Mouse (Mus musculus) heart, postnatal 25 days (tissue): ENCODE data around the gene Unc93a2. TPM values are rescaled to one million over a fixed set of nuclear protein-coding genes. Genes with fewer than 3 reads are reported as not detected.
"Not testable (repeated sequence)": the region's sequence is repeated elsewhere in the genome, so short reads cannot be mapped to it uniquely, and the experiment has no call there.

Experiments used
- DNase-seq: peaks from one replicate; pipeline ENCODE4 v3.0.0; 2022; ENCODE audit warnings: low spot score
- intact Hi-C: fragments of 180-260 bp; cut with DNase I; formaldehyde crosslinking; loops from one replicate; pipeline ENCODE4 v1.15.1; 2025
- total RNA-seq, 2 experiments: library from RNA; stranded (reverse); gene quantifications; 2 replicates each; pipeline ENCODE4 v1.2.3; 2021

Unc93a2 gene
- total RNA-seq = not detected

GRCm38 (mm10) chr17:7385364-7385763 is at the start of gene Unc93a2:
Gene Unc93a2, minus strand, starts transcription at chr17:7385464.
- intact Hi-C loops = not testable (repeated sequence)

DNA sequence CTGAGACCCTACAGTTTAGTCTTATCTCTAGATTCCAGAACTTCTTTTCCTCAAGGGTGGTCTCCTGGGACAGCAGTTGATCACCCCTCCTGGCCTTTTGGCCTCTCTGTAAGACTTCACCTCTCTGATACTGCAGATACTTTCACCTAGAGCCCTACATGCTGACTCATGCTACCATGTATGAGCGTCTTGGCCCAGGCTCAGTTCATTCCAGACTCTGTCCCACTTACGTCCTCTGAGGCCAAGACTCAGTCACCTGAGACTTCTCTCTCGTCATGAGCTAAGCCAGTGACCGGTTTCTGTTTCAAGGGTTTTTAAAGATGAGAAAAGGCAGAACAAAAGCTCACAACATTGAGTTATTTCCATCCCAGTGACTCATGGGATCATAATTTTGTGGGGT is 48.9 kb upstream of the Unc93a2 start:
- intact Hi-C loops, DNase-seq: not testable (repeated sequence)

More at GRCm38 (mm10) chr17:7385364-7385763, at the start of gene Unc93a2:
- DNase-seq = not testable (repeated sequence)

- intact Hi-C loops, DNase-seq: not testable (repeated sequence)
Measured at GRCm38 (mm10) chr17:7430210-7430631, 45.0 kb upstream of the Unc93a2 start.

DNA sequence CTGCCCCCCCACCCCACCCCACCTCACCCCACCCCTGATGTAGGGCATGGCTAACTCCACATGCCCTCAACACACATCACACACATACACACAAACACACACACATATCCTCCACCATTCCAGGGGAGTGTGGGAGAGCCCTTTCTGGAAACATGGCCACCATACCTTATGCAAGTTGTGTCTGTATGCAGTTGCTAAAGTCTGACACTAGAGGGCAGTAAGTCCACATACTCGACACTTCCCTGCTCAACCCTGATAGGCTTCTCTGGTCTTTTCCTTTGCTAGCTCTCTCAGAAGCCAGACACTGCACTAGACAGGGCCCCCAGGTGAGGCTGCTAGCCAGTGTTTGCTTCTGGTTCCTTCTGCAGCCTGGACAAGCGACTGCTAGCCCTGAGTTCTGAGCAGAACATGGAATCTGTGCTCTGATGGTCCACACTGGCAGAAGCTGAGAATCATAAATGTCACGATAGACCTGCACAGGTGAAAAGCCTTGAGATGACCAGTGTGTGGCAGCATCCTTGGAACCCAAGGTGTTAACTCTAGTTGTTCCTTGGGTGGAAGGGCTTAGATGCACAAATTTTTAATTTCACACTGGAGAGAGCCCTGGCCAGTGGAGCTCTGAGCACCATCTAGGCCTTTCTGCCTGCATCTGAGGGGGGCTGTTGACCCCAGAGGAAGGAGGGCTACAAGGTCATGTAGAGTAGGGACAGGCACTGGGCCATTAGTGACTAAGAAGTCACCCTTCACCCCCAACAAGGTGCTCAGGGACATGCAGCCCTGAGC is 35.1 kb upstream of the Unc93a2 start:
- intact Hi-C loops, DNase-seq: not testable (repeated sequence)

GRCm38 (mm10) chr17:7414601-7415310 is 29.5 kb upstream of the Unc93a2 start:
- DNase-seq, intact Hi-C loops: not testable (repeated sequence)

GRCm38 (mm10) chr17:7413336-7413735 is 28.1 kb upstream of the Unc93a2 start:
- DNase-seq, intact Hi-C loops: not testable (repeated sequence)

- intact Hi-C loops, DNase-seq: not testable (repeated sequence)
Measured at GRCm38 (mm10) chr17:7399770-7400169, 14.5 kb upstream of the Unc93a2 start.

- intact Hi-C loops, DNase-seq: not testable (repeated sequence)
Measured at GRCm38 (mm10) chr17:7398198-7398847, 13.1 kb upstream of the Unc93a2 start.

DNA sequence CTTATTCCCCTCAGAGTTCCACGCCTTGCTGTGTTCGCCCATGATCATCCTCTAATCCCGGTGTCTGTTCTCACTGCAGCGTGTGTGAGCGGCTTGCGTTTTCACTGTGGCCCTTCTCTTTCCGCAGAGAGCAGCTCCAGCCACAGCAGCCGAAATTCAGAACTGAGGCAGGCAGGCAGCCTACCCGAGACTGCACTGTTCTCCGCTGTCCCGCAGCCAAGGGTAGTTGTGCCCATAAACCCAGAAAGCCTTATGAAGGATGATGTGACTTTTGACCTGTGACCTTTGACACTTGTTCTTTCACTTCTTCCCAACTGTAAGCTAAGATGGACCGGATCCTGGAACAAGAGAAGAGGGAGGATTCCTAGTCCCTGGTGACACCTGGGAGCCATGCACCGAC is 11.8 kb upstream of the Unc93a2 start:
- DNase-seq, intact Hi-C loops: not testable (repeated sequence)

GRCm38 (mm10) chr17:7396288-7396687 is 11.0 kb upstream of the Unc93a2 start:
- intact Hi-C loops = not testable (repeated sequence)

GRCm38 (mm10) chr17:7395671-7396070 is 10.4 kb upstream of the Unc93a2 start:
- intact Hi-C loops, DNase-seq: not testable (repeated sequence)

More at GRCm38 (mm10) chr17:7396288-7396687, 11.0 kb upstream of the Unc93a2 start:
- not testable (repeated sequence) for DNase-seq

- DNase-seq, intact Hi-C loops: not testable (repeated sequence)
Measured at GRCm38 (mm10) chr17:7395116-7395515, 9.9 kb upstream of the Unc93a2 start.

DNA sequence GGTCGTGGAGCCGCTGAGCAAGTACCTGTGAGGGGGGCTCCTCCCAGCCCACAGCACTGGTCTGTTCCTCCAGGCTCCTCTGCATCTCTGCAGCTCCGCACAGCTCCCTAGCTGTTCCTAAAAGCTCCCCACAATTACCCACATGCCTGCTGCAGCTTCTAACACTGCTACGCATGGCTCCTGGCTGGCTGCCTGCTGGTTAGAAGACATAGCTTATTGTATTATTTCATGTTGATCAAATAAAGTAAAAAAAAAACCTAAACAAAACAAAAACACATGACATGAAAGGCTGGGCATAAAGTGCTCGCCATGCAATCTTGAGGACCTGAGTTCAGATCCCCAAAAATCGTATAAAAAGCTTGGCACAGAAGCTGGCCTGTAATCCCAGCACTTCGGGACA is 4.6 kb upstream of the Unc93a2 start:
- intact Hi-C loops, DNase-seq: not testable (repeated sequence)

GRCm38 (mm10) chr17:7388958-7389356 is 3.7 kb upstream of the Unc93a2 start:
- DNase-seq, intact Hi-C loops: not testable (repeated sequence)

GRCm38 (mm10) chr17:7388341-7388957 is 3.2 kb upstream of the Unc93a2 start:
- DNase-seq, intact Hi-C loops: not testable (repeated sequence)

- intact Hi-C loops, DNase-seq: not testable (repeated sequence)
Measured at GRCm38 (mm10) chr17:7386016-7386415, 752 bp upstream of the Unc93a2 start.

GRCm38 (mm10) chr17:7383167-7384143 is 1.8 kb downstream of the Unc93a2 start:
- intact Hi-C loops, DNase-seq: not testable (repeated sequence)

GRCm38 (mm10) chr17:7382711-7383110 is 2.6 kb downstream of the Unc93a2 start:
- intact Hi-C loops, DNase-seq: not testable (repeated sequence)

- not testable (repeated sequence) for DNase-seq
Measured at GRCm38 (mm10) chr17:7377907-7378306, 7.4 kb downstream of the Unc93a2 start.

More at GRCm38 (mm10) chr17:7377907-7378306, 7.4 kb downstream of the Unc93a2 start:
- intact Hi-C loops = not testable (repeated sequence)
